Mouse (Mus musculus) stomach, adult 2 months (tissue): ENCODE measurements around the gene BC051019. TPM values are rescaled to one million over a fixed set of nuclear protein-coding genes. Genes with fewer than 3 reads are reported as not detected.

ENCODE experiments used
- polyA plus RNA-seq: library from polyadenylated mRNA; depleted of rRNA; stranded (reverse); fragments of >200 nt; gene quantifications from 2 replicates; pipeline ENCODE4 v1.2.3, GENCODE M21; 2012; rRNA removed

BC051019 gene
- 0.19 and 0.35 TPM in 2 replicates for polyA plus RNA-seq

DNA sequence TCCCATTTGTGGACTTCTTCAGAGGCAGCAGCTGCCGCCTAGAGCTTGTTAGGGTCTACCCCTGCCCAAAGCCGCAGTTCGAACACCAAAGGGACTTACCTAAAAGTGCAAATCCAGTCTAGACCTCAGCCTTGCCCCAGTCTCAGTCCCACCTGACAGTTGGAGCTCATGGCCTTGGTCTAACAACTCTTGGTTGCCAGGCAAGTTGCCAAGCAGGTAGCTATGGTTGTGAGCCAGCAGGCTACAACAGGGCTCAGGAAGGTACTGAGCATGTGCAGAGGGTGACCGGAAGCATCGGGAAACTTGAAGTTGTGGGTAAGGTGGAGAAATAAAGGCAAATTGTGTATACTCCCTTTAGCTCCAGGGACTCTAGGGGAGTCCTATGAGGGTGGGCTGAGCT is at the start of gene BC051019:
Gene BC051019, minus strand, starts transcription at position 154 of the 400 bp plus-strand sequence.

GRCm38 (mm10) chr7:109752008-109752925 is 28.6 kb upstream of the BC051019 start, which contains the start of gene Tmem9b:
Tmem9b (minus strand) TSS chr7:109752875.

DNA sequence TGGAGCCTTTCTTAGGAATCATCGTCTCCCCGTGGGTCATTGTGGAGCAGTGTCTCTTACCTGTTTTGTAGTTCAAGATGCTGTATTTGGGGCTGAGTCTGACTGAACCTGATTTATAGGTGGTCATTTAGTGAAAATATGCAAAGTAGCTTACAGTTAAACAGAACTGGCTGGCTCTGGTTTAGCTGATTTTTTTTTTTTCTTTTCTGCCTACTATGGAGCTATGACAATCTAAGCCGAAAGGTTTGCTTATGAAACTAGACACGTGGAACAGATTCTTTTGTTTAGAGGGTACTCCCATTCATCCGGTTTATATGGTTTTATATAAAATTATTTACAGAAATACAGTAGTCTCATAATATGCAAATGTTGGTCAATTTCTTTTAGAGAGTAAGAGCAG is 8.0 kb upstream of the BC051019 start, which contains the start of gene Ascl3:
Gene Ascl3, minus strand, starts transcription at position 101 of the 400 bp plus-strand sequence.

GRCm38 (mm10) chr7:109703190-109704015 is 20.2 kb downstream of the BC051019 start, which contains the start of the genes St5 and Akip1:
St5 (minus strand) TSS chr7:109703605.
Akip1 (plus strand) TSS chr7:109703690.

Other genes with a start within 250 kb of the BC051019 start
- 0.02 and 0.06 TPM in 2 replicates for gene Trim66, start 215.7 kb downstream of the BC051019 start, polyA plus RNA-seq
- gene Rpl27a, start 204.7 kb downstream of the BC051019 start, polyA plus RNA-seq, result 163 and 177 TPM in 2 replicates
- 17.9 and 20.9 TPM in 2 replicates for gene St5, start 20.2 kb downstream of the BC051019 start, polyA plus RNA-seq
- 2.3 and 3.5 TPM in 2 replicates for gene Akip1, start 20.2 kb downstream of the BC051019 start, polyA plus RNA-seq
- 0.68 and 0.79 TPM in 2 replicates for gene Ascl3, start 7.9 kb upstream of the BC051019 start, polyA plus RNA-seq
- gene Tmem9b, start 29.0 kb upstream of the BC051019 start, polyA plus RNA-seq, result 14.7 and 20.5 TPM in 2 replicates
- 0.03 and 0.42 TPM in 2 replicates for gene Nrip3, start 58.2 kb upstream of the BC051019 start, polyA plus RNA-seq
- gene Scube2, start 141.8 kb upstream of the BC051019 start, polyA plus RNA-seq, result 0.43 and 0.58 TPM in 2 replicates
- 12.8 and 13.7 TPM in 2 replicates for gene Dennd5a, start 236.6 kb upstream of the BC051019 start, polyA plus RNA-seq